Mouse (Mus musculus) heart, embryonic 13.5 days (tissue): Measurements from ENCODE around the gene Sema6c. TPM values are rescaled to one million over a fixed set of nuclear protein-coding genes. Genes with fewer than 3 reads are reported as not detected.

ENCODE experiments used
- ATAC-seq: fragments of 200-750 bp; cut with Nextera tagmentation; 2 replicates; pipeline ENCODE4 v1.8.0; 2017; ENCODE audit warnings: moderate TSS enrichment; ENCODE audit not compliant: insufficient number of reproducible peaks, low FRiP score, low TSS enrichment; ENCODE audit errors: extremely low read depth
- H3K27ac ChIP-seq: fragments of 300-500 bp; sonication (generic); replicated peaks from 2 replicates; pipeline ENCODE4 v1.5.1; 2015; ENCODE audit warnings: moderate library complexity, mild to moderate bottlenecking, inconsistent platforms
- H3K27me3 ChIP-seq: fragments of 300-500 bp; sonication (generic); replicated peaks from 2 replicates; pipeline ENCODE4 v1.6.1; 2015; ENCODE audit warnings: mild to moderate bottlenecking, inconsistent platforms
- H3K36me3 ChIP-seq: fragments of 300-500 bp; sonication (generic); 2 replicates; pipeline ENCODE4 v1.6.1; 2015; ENCODE audit warnings: mild to moderate bottlenecking, inconsistent platforms
- H3K4me1 ChIP-seq: fragments of 300-500 bp; sonication (generic); 2 replicates; pipeline ENCODE4 v1.6.1; 2015; ENCODE audit warnings: inconsistent platforms
- H3K4me2 ChIP-seq: fragments of 300-500 bp; sonication (generic); 2 replicates; pipeline ENCODE4 v1.6.1; 2015; ENCODE audit warnings: inconsistent platforms, mild to moderate bottlenecking, moderate library complexity
- H3K4me3 ChIP-seq: fragments of 300-500 bp; sonication (generic); 2 replicates; pipeline ENCODE4 v1.5.1; 2015; ENCODE audit warnings: moderate library complexity, mild to moderate bottlenecking, inconsistent platforms
- H3K9ac ChIP-seq: fragments of 300-500 bp; sonication (generic); 2 replicates; pipeline ENCODE4 v1.6.1; 2015; ENCODE audit warnings: inconsistent platforms, mild to moderate bottlenecking, moderate library complexity
- H3K9me3 ChIP-seq: fragments of 300-500 bp; sonication (generic); 2 replicates; pipeline ENCODE4 v1.6.1; 2016; ENCODE audit warnings: inconsistent platforms
- WGBS: fragments of 180-500 bp; shearing (Covaris S2); methylation state at CpG from one replicate; pipeline ENCODE4 v1.1.7; 2015; ENCODE audit warnings: mixed read lengths; 5-methylcytosine and 5-hydroxymethylcytosine counted together
- polyA plus RNA-seq: library from polyadenylated mRNA; unstranded; fragments of >200 nt; fragmentation: Nextera tagmentation; extraction: Ambion mirVana; gene quantifications from 2 replicates; pipeline ENCODE4 v1.2.1, GENCODE M21; 2015

Gene Sema6c
- polyA plus RNA-seq, 1 experiment from 2014 or later = 3.0 TPM

GRCm38 (mm10) chr3:95147924-95148323 lies 12.3 kb upstream of the Sema6c start:
- WGBS = 58% methylated on average over 3 of the region's 3 CpGs
- Histone ChIP-seq H3K4me1 (no peaks in the 10 kb centered on the region), H3K4me3 (no peak overlapping the region), H3K27me3 (peaks cover 8% of the 10 kb centered on the region; the same call in 1 of the 2 replicates), H3K9ac (no peak overlapping the region), H3K9me3 (no peaks in the 10 kb centered on the region), H3K27ac (no peak overlapping the region), H3K36me3 (no peaks in the 10 kb centered on the region), H3K4me2 (no peak overlapping the region)
- no peak for ATAC-seq

- H3K9ac ChIP-seq = no peak overlapping the region
- H3K9me3 ChIP-seq = no peaks in the 10 kb centered on the region
- peaks cover 14% of the 10 kb centered on the region; the same call in 1 of the 2 replicates for H3K27me3 ChIP-seq
- ATAC-seq = no peak
- no peaks in the 10 kb centered on the region for H3K36me3 ChIP-seq
- H3K4me2 ChIP-seq = no peak overlapping the region
- no peak overlapping the region for H3K27ac ChIP-seq
- H3K4me3 ChIP-seq = no peak overlapping the region
- 52% methylated on average over 4 of the region's 4 CpGs for WGBS
- H3K4me1 ChIP-seq = no peaks in the 10 kb centered on the region
These were observed 6.4 kb upstream of the Sema6c start for GRCm38 (mm10) chr3:95153874-95154273.

- no peak overlapping the region for H3K27ac ChIP-seq
- no peak for ATAC-seq
- 15% methylated on average over 8 of the region's 8 CpGs for WGBS
- peaks cover 41% of the 10 kb centered on the region for H3K4me1 ChIP-seq
- no peaks in the 10 kb centered on the region for H3K9me3 ChIP-seq
- H3K27me3 ChIP-seq = peaks cover 9% of the 10 kb centered on the region; the same call in 1 of the 2 replicates
- peak overlapping the region; percentile 75 for H3K4me3 ChIP-seq
- H3K4me2 ChIP-seq = peak overlapping the region; percentile 94
- H3K36me3 ChIP-seq = peaks cover 2% of the 10 kb centered on the region; the same call in 1 of the 2 replicates
- peak overlapping the region; percentile 74 for H3K9ac ChIP-seq
These were observed 708 bp upstream of the Sema6c start for GRCm38 (mm10) chr3:95159511-95159986.

DNA sequence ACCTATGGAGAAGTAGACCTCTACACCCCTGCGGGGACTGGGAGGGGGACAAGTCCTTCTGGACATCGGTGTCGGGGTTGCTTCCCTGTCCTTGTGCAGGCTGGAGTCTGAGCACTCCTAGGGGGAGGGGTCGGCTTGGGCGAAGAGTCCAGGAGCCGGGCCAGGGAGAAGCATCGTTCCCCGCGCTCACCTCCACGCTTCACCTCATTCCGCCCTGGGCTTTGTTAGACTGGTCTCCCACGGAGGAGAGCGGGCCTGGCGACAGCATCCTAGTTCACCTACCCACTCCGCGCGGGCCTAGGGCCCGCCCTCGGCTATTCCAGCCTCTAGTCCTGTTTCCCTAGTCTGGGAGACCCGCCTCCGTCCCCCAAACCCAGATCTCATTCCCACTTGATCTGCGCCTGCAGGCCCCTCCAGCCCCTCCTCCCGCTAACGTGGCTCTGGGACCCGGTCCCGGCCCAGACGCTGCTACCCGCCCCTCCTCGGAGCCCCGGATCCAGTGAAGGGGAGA lies 839 bp downstream of the Sema6c start:
- 2% methylated on average over 29 of the region's 30 CpGs for WGBS
- no peak for ATAC-seq
- H3K4me1 ChIP-seq = peaks cover 46% of the 10 kb centered on the region
- peak overlapping the region; percentile 94 for H3K4me2 ChIP-seq
- no peak overlapping the region for H3K27ac ChIP-seq
- H3K9me3 ChIP-seq = no peaks in the 10 kb centered on the region
- peaks cover 8% of the 10 kb centered on the region; the same call in 1 of the 2 replicates for H3K36me3 ChIP-seq
- peak overlapping the region; percentile 75 for H3K4me3 ChIP-seq
- H3K27me3 ChIP-seq = peaks cover 9% of the 10 kb centered on the region; the same call in 1 of the 2 replicates
- H3K9ac ChIP-seq = peak overlapping the region; percentile 85

- peak overlapping the region; percentile 75 for H3K4me3 ChIP-seq
- WGBS = 9% methylated on average over 9 of the region's 9 CpGs
- peaks cover 13% of the 10 kb centered on the region for H3K36me3 ChIP-seq
- no peak overlapping the region for H3K27ac ChIP-seq
- H3K4me1 ChIP-seq = peaks cover 46% of the 10 kb centered on the region
- H3K9ac ChIP-seq = peak overlapping the region; percentile 85
- ATAC-seq = no peak
- H3K9me3 ChIP-seq = no peaks in the 10 kb centered on the region
- peaks cover 9% of the 10 kb centered on the region; the same call in 1 of the 2 replicates for H3K27me3 ChIP-seq
- peak overlapping the region; percentile 94 for H3K4me2 ChIP-seq
These were observed 1.5 kb downstream of the Sema6c start for GRCm38 (mm10) chr3:95161618-95162344.

DNA sequence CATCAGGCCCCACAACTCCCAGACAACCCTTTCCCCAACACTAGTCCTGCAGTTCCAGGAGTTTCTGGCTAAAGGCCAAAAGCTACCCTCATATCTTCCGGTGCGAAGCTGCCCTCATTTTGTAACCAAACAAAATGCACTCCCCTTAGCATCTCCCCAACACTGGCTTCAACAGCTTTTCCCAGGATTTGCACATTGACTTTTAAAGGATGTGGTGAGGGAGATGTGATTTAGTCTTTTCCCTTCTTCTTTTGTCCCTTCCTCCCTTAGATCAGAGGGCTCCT lies 2.0 kb downstream of the Sema6c start:
- H3K27ac ChIP-seq = no peak overlapping the region
- H3K36me3 ChIP-seq = peaks cover 18% of the 10 kb centered on the region
- peaks cover 46% of the 10 kb centered on the region for H3K4me1 ChIP-seq
- H3K4me3 ChIP-seq = no peak overlapping the region
- peak overlapping the region; percentile 94 for H3K4me2 ChIP-seq
- no peaks in the 10 kb centered on the region for H3K9me3 ChIP-seq
- H3K27me3 ChIP-seq = peaks cover 11% of the 10 kb centered on the region; the same call in 1 of the 2 replicates
- no peak for ATAC-seq
- no peak overlapping the region for H3K9ac ChIP-seq
- 21% methylated on average over 2 of the region's 2 CpGs for WGBS

GRCm38 (mm10) chr3:95163419-95164255 lies 3.4 kb downstream of the Sema6c start:
- Histone ChIP-seq H3K27me3 (peaks cover 23% of the 10 kb centered on the region; the same call in 1 of the 2 replicates), H3K9me3 (no peaks in the 10 kb centered on the region), H3K4me3 (no peak overlapping the region), H3K4me1 (peaks cover 46% of the 10 kb centered on the region), H3K36me3 (peaks cover 27% of the 10 kb centered on the region), H3K27ac (no peak overlapping the region), H3K9ac (peak overlapping the region; percentile 48; the same call in 1 of the 2 replicates), H3K4me2 (peak overlapping the region; percentile 42)
- 40% methylated on average over 11 of the region's 11 CpGs for WGBS
- ATAC-seq = no peak

DNA sequence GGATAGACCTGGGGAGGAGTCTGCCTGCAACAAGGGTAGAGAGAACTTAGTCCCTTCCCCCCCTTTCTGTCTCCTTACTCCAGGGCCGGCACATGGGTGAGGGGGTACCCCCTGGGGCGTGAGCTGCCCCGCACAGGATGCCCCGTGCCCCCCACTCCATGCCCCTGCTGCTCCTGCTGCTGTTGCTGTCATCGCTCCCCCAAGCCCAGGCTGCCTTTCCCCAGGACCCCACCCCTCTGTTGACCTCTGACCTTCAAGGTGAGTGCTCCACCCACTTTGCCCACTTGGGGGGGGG lies 3.9 kb downstream of the Sema6c start:
- no peak overlapping the region for H3K9ac ChIP-seq
- no peak overlapping the region for H3K27ac ChIP-seq
- peaks cover 30% of the 10 kb centered on the region for H3K36me3 ChIP-seq
- H3K4me1 ChIP-seq = peaks cover 46% of the 10 kb centered on the region
- no peak overlapping the region for H3K4me2 ChIP-seq
- H3K27me3 ChIP-seq = peaks cover 28% of the 10 kb centered on the region; the same call in 1 of the 2 replicates
- WGBS = 74% methylated on average over 5 of the region's 5 CpGs
- H3K9me3 ChIP-seq = no peaks in the 10 kb centered on the region
- H3K4me3 ChIP-seq = no peak overlapping the region
- no peak for ATAC-seq

GRCm38 (mm10) chr3:95164840-95165239 lies 4.6 kb downstream of the Sema6c start:
- Histone ChIP-seq H3K4me2 (no peak overlapping the region), H3K27ac (0 out of 2 replicates have a peak overlapping the region, but pooled peaks have one; percentile 3), H3K9me3 (no peaks in the 10 kb centered on the region), H3K27me3 (peaks cover 35% of the 10 kb centered on the region), H3K36me3 (peaks cover 36% of the 10 kb centered on the region), H3K4me3 (no peak overlapping the region), H3K9ac (no peak overlapping the region), H3K4me1 (peaks cover 41% of the 10 kb centered on the region)
- no peak for ATAC-seq
- WGBS = 52% methylated on average over 5 of the region's 5 CpGs

- Histone ChIP-seq H3K27ac (no peak overlapping the region), H3K4me3 (no peak overlapping the region), H3K4me1 (peaks cover 20% of the 10 kb centered on the region), H3K27me3 (peaks cover 81% of the 10 kb centered on the region), H3K9me3 (no peaks in the 10 kb centered on the region), H3K9ac (no peak overlapping the region), H3K36me3 (peaks cover 58% of the 10 kb centered on the region), H3K4me2 (no peak overlapping the region)
- 81% methylated on average over 10 of the region's 10 CpGs for WGBS
- no peak for ATAC-seq
These were observed 9.7 kb downstream of the Sema6c start for GRCm38 (mm10) chr3:95169996-95170395.

GRCm38 (mm10) chr3:95171105-95171504 lies 10.8 kb downstream of the Sema6c start:
- peaks cover 88% of the 10 kb centered on the region for H3K27me3 ChIP-seq
- H3K4me3 ChIP-seq = no peak overlapping the region
- no peaks in the 10 kb centered on the region for H3K9me3 ChIP-seq
- H3K4me2 ChIP-seq = no peak overlapping the region
- H3K4me1 ChIP-seq = peaks cover 19% of the 10 kb centered on the region
- no peak for ATAC-seq
- H3K36me3 ChIP-seq = peaks cover 55% of the 10 kb centered on the region
- H3K27ac ChIP-seq = no peak overlapping the region
- no peak overlapping the region for H3K9ac ChIP-seq
- 75% methylated on average over 6 of the region's 6 CpGs for WGBS
